Mouse (Mus musculus) hindbrain, embryonic 10.5 days (tissue): ENCODE results near the gene Hoxd8. TPM values are rescaled to one million over a fixed set of nuclear protein-coding genes. Genes with fewer than 3 reads are reported as not detected.
A peak's percentile ranks its signal among the peaks of the same experiment; 100 is the strongest.

ENCODE experiments used
- DNase-seq: peaks from one replicate; pipeline ENCODE4 v3.0.0-alpha.2; 2017; ENCODE audit warnings: low spot score
- H3K27ac ChIP-seq: fragments of 300-500 bp; sonication (generic); 2 replicates; pipeline ENCODE4 v1.5.1; 2016; ENCODE audit warnings: mild to moderate bottlenecking, moderate library complexity
- H3K27me3 ChIP-seq: fragments of 300-500 bp; sonication (generic); 2 replicates; pipeline ENCODE4 v1.6.1; 2016; ENCODE audit warnings: mild to moderate bottlenecking; ENCODE audit not compliant: poor library complexity, insufficient read depth, severe bottlenecking
- H3K36me3 ChIP-seq: fragments of 300-500 bp; sonication (generic); 2 replicates; pipeline ENCODE4 v1.6.1; 2016; ENCODE audit warnings: mild to moderate bottlenecking, moderate library complexity
- H3K4me1 ChIP-seq: fragments of 300-500 bp; sonication (generic); replicated peaks from 2 replicates; pipeline ENCODE4 v1.6.1; 2016; ENCODE audit warnings: mild to moderate bottlenecking
- H3K4me3 ChIP-seq: fragments of 300-500 bp; sonication (generic); 2 replicates; pipeline ENCODE4 v1.5.1; 2016; ENCODE audit warnings: mild to moderate bottlenecking, moderate library complexity
- H3K9me3 ChIP-seq: fragments of 300-500 bp; sonication (generic); 2 replicates; pipeline ENCODE4 v1.6.1; 2016; ENCODE audit warnings: mild to moderate bottlenecking, moderate library complexity
- WGBS: fragments of 180-500 bp; shearing (Covaris S2); methylation state at CpG from one replicate; pipeline ENCODE4 v1.1.7; 2016; 5-methylcytosine and 5-hydroxymethylcytosine counted together
- polyA plus RNA-seq: library from polyadenylated mRNA; unstranded; fragments of >200 nt; fragmentation: Nextera tagmentation; extraction: Ambion mirVana; gene quantifications from 2 replicates; pipeline ENCODE4 v1.2.1, GENCODE M21; 2016

Gene Hoxd8
- polyA plus RNA-seq, 1 experiment from 2014 or later = not detected

DNA sequence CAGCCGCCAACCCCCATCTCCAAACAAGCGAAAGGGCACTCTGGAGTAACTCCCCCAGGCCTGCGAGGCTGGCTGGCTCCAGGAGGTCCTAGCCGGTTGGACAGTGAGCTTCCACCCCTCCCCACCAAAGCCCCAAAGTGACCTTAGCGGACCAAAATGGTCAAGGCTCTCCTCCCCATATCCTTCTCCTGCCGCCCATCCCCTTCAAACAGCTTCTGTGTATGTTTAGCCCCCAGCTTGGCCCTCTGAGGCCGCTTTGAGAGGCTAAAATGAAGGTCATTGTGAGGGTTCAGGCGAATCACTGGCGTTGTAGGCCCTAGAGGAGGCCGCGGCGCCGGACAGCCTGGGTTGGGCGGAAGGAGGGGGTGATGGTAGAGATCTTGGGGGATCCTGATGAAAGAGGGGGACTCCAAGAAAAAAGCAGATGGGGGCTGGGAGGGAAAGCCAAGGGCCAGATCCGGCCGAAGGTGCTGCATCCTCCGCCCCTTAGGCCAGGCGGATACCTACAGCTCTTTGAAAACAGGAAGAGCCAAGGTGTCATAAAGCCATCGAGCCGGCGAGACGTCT lies 3.8 kb upstream of the Hoxd8 start:
- Histone ChIP-seq H3K27ac (no peak overlapping the region), H3K9me3 (no peaks in the 10 kb centered on the region), H3K4me3 (no peak overlapping the region), H3K4me1 (peaks cover 29% of the 10 kb centered on the region), H3K36me3 (no peaks in the 10 kb centered on the region), H3K27me3 (peaks cover 100% of the 10 kb centered on the region)
- WGBS = 1% methylated on average over 22 of the region's 22 CpGs
- peak; percentile 39 for DNase-seq

GRCm38 (mm10) chr2:74701949-74702819 lies 2.2 kb upstream of the Hoxd8 start:
- 13% methylated on average over 17 of the region's 17 CpGs for WGBS
- Histone ChIP-seq H3K36me3 (no peaks in the 10 kb centered on the region), H3K9me3 (no peaks in the 10 kb centered on the region), H3K4me1 (peaks cover 32% of the 10 kb centered on the region), H3K27ac (no peak overlapping the region), H3K4me3 (no peak overlapping the region), H3K27me3 (peaks cover 100% of the 10 kb centered on the region)
- DNase-seq = peak; percentile 75

- H3K4me3 ChIP-seq = no peak overlapping the region
- no peak for DNase-seq
- H3K27ac ChIP-seq = no peak overlapping the region
- WGBS = 13% methylated on average over 6 of the region's 6 CpGs
- no peaks in the 10 kb centered on the region for H3K9me3 ChIP-seq
- H3K27me3 ChIP-seq = peaks cover 100% of the 10 kb centered on the region
- peaks cover 26% of the 10 kb centered on the region for H3K4me1 ChIP-seq
- no peaks in the 10 kb centered on the region for H3K36me3 ChIP-seq
Observed at GRCm38 (mm10) chr2:74702820-74703219, 1.6 kb upstream of the Hoxd8 start.

DNA sequence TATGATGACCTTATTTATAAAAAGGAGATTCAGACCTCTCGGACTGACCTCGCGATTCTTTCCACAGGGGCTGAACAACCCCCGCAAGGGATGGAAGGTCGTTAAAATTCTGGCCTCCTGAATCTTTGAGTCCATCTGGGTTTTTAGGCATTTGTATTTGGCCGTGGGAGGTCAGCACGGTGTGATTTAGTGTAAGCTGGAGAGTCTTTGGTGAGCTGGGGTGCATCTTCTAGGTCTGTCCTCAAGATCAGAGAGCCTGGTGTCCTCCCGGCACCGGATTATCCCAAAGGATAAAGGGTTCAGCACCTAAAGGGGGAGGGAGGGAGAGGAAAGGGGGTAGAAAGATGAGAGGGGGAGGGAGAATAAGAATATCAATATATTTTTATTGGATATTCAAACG lies 1.1 kb upstream of the Hoxd8 start:
- no peaks in the 10 kb centered on the region for H3K36me3 ChIP-seq
- peaks cover 21% of the 10 kb centered on the region for H3K4me1 ChIP-seq
- WGBS = 2% methylated on average over 10 of the region's 10 CpGs
- no peak overlapping the region for H3K27ac ChIP-seq
- H3K27me3 ChIP-seq = peaks cover 100% of the 10 kb centered on the region
- peak; percentile 34 for DNase-seq
- no peaks in the 10 kb centered on the region for H3K9me3 ChIP-seq
- no peak overlapping the region for H3K4me3 ChIP-seq

GRCm38 (mm10) chr2:74703720-74704392 lies 559 bp upstream of the Hoxd8 start:
- Histone ChIP-seq H3K36me3 (no peaks in the 10 kb centered on the region), H3K4me3 (no peak overlapping the region), H3K27ac (no peak overlapping the region), H3K9me3 (no peaks in the 10 kb centered on the region), H3K4me1 (peaks cover 17% of the 10 kb centered on the region), H3K27me3 (peaks cover 100% of the 10 kb centered on the region)
- 1% methylated on average over 26 of the region's 26 CpGs for WGBS
- peak; percentile 57 for DNase-seq

DNA sequence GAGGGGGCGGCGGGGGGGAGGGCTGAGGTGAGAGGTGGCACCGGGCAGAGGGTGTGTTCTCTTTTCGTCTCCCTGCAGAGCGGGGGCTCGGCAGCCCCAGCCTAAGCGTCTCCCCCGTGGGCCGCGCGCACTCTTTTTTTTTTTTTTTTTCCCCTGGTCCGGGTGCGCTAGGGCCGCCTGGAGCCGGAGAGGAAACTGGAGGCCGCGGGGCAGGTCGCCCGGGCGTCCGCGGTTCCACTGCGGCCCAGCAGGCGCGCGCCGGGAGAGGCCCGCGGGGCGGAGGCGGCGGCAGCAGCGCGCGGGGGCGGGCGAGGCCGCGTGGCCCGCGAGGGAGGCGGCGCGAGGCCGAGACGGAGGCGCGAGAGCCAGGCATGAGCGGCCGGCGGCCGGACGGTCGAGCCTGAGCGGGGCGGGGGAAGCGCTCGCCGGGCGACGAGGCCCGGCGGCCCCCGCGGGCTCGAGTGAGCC lies 618 bp downstream of the Hoxd8 start:
- Histone ChIP-seq H3K27ac (no peak overlapping the region), H3K9me3 (no peaks in the 10 kb centered on the region), H3K4me3 (peak overlapping the region; percentile 46), H3K27me3 (peaks cover 100% of the 10 kb centered on the region), H3K4me1 (peaks cover 17% of the 10 kb centered on the region), H3K36me3 (no peaks in the 10 kb centered on the region)
- under 1% methylated on average over 57 of the region's 66 CpGs for WGBS
- peak; percentile 57 for DNase-seq

DNA sequence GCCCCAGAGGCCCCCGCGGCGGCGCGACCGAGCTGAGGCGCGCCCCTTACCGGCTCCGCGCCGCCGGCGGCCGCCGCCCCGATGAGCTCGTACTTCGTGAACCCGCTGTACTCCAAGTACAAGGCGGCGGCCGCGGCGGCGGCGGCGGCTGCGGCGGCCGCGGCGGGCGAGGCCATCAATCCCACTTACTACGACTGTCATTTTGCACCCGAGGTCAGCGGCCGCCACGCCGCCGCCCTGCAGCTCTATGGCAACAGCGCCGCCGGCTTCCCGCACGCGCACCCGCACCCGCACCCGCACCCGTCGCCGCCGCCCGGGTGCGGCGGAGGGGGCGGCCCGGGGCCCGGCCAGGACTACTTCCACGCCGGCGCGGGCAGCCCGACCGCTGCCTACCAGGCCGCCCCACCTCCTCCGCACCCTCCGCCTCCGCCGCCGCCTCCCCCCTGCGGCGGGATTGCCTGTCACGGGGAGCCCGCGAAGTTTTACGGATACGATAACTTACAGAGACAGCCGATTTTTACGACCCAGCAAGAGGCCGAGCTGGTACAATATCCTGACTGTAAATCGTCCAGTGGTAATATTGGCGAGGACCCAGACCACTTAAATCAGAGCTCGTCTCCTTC lies 1.2 kb downstream of the Hoxd8 start:
- peak overlapping the region; percentile 46 for H3K4me3 ChIP-seq
- no peaks in the 10 kb centered on the region for H3K36me3 ChIP-seq
- H3K27me3 ChIP-seq = peaks cover 100% of the 10 kb centered on the region
- H3K9me3 ChIP-seq = no peaks in the 10 kb centered on the region
- DNase-seq = peak; percentile 72
- peaks cover 16% of the 10 kb centered on the region for H3K4me1 ChIP-seq
- H3K27ac ChIP-seq = no peak overlapping the region
- WGBS = under 1% methylated on average over 85 of the region's 85 CpGs

GRCm38 (mm10) chr2:74706393-74706960 lies 2.1 kb downstream of the Hoxd8 start:
- Histone ChIP-seq H3K9me3 (no peaks in the 10 kb centered on the region), H3K27ac (no peak overlapping the region), H3K4me1 (peaks cover 14% of the 10 kb centered on the region), H3K27me3 (peaks cover 100% of the 10 kb centered on the region), H3K36me3 (no peaks in the 10 kb centered on the region), H3K4me3 (no peak overlapping the region)
- peak; percentile 25 for DNase-seq
- WGBS = 2% methylated on average over 13 of the region's 13 CpGs

DNA sequence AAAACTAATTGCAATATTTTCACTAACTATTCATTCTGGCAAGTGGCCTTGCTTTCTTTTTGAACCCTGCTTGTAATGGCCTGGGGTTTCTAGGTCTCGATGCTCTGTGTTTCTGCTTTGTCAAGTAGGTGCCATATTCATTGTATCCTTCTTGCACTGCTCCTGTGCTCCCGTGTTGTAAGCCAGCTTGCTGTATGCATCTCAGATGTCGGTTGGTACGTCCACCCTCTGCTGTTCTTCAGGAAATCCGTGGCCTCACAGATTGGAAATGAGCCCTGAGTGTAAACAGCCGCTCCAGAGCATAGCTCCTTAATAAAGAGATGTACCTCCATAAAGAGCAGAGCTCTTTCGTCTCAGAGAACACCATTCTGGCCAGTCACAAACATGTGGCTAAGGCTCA lies 3.2 kb downstream of the Hoxd8 start:
- Histone ChIP-seq H3K4me1 (peaks cover 20% of the 10 kb centered on the region), H3K27ac (no peak overlapping the region), H3K27me3 (peaks cover 100% of the 10 kb centered on the region), H3K9me3 (no peaks in the 10 kb centered on the region), H3K36me3 (no peaks in the 10 kb centered on the region), H3K4me3 (no peak overlapping the region)
- DNase-seq = no peak
- WGBS = 4% methylated on average over 7 of the region's 7 CpGs

GRCm38 (mm10) chr2:74708676-74709075 lies 4.3 kb downstream of the Hoxd8 start:
- H3K27me3 ChIP-seq = peaks cover 100% of the 10 kb centered on the region
- 7% methylated on average over 4 of the region's 4 CpGs for WGBS
- H3K4me1 ChIP-seq = peaks cover 20% of the 10 kb centered on the region
- H3K27ac ChIP-seq = no peak overlapping the region
- no peaks in the 10 kb centered on the region for H3K36me3 ChIP-seq
- peak; percentile 29 for DNase-seq
- no peak overlapping the region for H3K4me3 ChIP-seq
- H3K9me3 ChIP-seq = no peaks in the 10 kb centered on the region

DNA sequence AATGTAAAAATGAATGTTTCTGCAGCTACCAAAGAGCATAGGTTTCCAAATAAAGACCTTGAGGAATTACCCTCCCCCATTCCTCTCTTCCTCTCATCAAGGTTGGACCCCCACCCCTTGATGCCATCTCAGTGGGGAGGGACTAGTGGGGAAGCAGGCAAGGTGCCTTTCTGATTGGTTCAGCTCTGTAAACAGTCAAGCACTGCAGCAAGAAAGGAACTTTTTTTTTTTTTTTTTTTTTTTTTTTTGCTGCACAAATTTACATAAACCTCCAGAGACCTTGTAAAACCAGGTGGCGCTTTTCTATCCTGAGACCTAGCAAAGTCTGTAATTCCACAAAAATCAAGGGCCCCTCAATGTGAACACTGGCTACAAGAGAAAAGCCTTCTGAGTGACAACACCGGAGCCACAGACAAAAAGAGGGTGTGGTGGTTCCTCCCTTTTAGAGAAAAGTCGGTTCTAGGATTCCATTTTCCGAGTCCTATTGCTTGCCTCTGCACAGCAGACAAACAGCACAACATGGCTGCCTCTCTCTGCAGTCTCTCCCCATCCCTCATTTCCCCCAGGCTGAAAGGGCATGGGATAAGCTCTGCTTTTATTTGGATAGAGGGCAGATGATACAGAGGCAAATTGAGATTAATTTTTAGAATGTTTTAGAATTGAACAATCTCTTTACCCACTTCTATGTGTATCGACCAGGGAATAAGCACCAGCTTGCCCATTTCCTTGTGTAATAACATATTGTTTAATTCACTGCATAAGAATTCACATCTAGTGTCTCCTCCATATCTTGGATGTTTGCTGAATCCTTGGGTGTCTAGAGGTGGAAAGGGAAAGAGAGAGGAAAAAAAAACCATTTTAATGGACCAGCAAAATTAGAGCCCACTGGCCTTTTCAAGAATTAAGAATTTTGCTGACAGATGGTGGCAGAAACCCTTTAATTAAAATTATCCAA lies 5.3 kb downstream of the Hoxd8 start:
- WGBS = 3% methylated on average over 5 of the region's 5 CpGs
- H3K27ac ChIP-seq = no peak overlapping the region
- H3K4me1 ChIP-seq = peaks cover 17% of the 10 kb centered on the region
- H3K27me3 ChIP-seq = peaks cover 100% of the 10 kb centered on the region
- no peak overlapping the region for H3K4me3 ChIP-seq
- DNase-seq = peak; percentile 12
- no peaks in the 10 kb centered on the region for H3K9me3 ChIP-seq
- no peaks in the 10 kb centered on the region for H3K36me3 ChIP-seq
